Mouse (Mus musculus): ENCODE data around the gene Ltbp3. TPM values are rescaled to one million over a fixed set of nuclear protein-coding genes. Genes with fewer than 3 reads are reported as not detected.
A peak's percentile ranks its signal among the peaks of the same experiment; 100 is the strongest.

Gene Ltbp3
- total and polyA plus RNA-seq, 2 experiments from 2014 or later, result 15.4 to 73.4 TPM

DNA sequence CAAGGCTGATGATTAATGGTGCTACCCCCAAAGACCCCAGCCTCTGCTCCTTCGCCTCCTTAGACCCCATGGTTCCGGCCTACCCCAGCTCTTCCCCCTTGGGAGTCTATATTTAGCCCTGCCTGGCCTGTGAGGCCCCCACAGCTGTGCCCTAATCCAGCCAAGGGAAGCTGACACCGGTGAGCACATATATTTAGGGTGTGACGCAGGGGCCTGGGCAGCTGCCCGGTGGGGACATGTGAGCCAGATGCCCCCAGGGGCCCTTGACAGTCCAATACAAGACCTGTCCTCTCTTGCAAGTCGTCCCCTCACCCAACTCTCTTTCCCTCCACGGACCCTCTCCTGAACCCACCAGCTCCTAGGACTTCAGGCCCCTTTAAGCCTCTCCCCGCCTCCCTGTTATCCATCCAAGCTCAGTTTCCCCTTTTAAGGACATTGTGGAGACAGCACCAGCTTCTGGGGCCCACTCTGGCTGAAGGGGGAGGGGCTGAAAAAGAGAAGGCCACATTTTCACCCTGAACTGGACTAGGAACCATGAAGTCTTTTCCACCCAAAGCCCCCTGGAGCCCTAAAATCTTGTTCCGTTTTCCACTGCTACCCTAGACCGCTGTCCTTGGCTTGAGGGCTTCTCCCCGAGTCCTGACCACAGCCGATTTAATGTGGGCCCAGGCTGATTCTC is 15.5 kb upstream of the Ltbp3 start:
- Histone ChIP-seq H3K9me3 (replicated peaks; ENCODE audit: control insufficient read depth, low read length) (no peaks in the 10 kb centered on the region), H3K27me3 (ENCODE audit: control insufficient read depth, insufficient read depth, low read length) (no peaks in the 10 kb centered on the region), H3K4me2 (ENCODE audit: low read depth, low read length) (peak overlapping the region; percentile 86), H3K9ac (replicated peaks; ENCODE audit: low read depth, low read length) (peak overlapping the region; percentile 85), H3K4me3 (ENCODE audit: low read depth, low read length) (peak overlapping the region; percentile 65), H3K4me1 (ENCODE audit: control insufficient read depth, insufficient read depth) (peaks cover 28% of the 10 kb centered on the region), H3K27ac (ENCODE audit: low read depth) (peak overlapping the region; percentile 95), H3K36me3 (replicated peaks; ENCODE audit: control insufficient read depth, insufficient read depth, low read length) (peaks cover 29% of the 10 kb centered on the region)
- DNase-seq (ENCODE audit: low spot score) (peak; percentile 90), ATAC-seq (ENCODE audit: insufficient read depth, low read depth) (peak; percentile 84)
- 9% methylated on average over 12 of the region's 12 CpGs for WGBS
- TF ChIP-seq EP300 (IDR thresholded peaks at IDR 0.05; ENCODE audit: low read depth), result peak; percentile 80
- TF ChIP-seq CTCF (IDR thresholded peaks at IDR 0.05; ENCODE audit: low read depth), result no peak

- H3K4me1 ChIP-seq (ENCODE audit: control insufficient read depth, insufficient read depth), result peaks cover 31% of the 10 kb centered on the region
- ATAC-seq (ENCODE audit: insufficient read depth, low read depth) (peak; percentile 34), DNase-seq (ENCODE audit: low spot score) (peak; percentile 64)
- peaks cover 21% of the 10 kb centered on the region for H3K36me3 ChIP-seq (replicated peaks; ENCODE audit: control insufficient read depth, insufficient read depth, low read length)
- H3K27me3 ChIP-seq (ENCODE audit: control insufficient read depth, insufficient read depth, low read length), result no peaks in the 10 kb centered on the region
- no peaks in the 10 kb centered on the region for H3K9me3 ChIP-seq (replicated peaks; ENCODE audit: control insufficient read depth, low read length)
- peak within 1 kb of the TSS; percentile 85 for H3K9ac ChIP-seq (replicated peaks; ENCODE audit: low read depth, low read length)
- TF ChIP-seq EP300 (IDR thresholded peaks at IDR 0.05; ENCODE audit: low read depth), result no peak; the same call in 1 of the 2 replicates
- no peak for TF ChIP-seq CTCF (IDR thresholded peaks at IDR 0.05; ENCODE audit: low read depth)
- H3K4me2 ChIP-seq (ENCODE audit: low read depth, low read length), result peak within 1 kb of the TSS; percentile 86
- H3K4me3 ChIP-seq (ENCODE audit: low read depth, low read length), result peak within 1 kb of the TSS; percentile 65
- WGBS, result 1% methylated on average over 49 of the region's 49 CpGs
- H3K27ac ChIP-seq (ENCODE audit: low read depth), result peak within 1 kb of the TSS; percentile 95
Measured at GRCm38 (mm10) chr19:5725767-5726515, 14.8 kb upstream of the Ltbp3 start, which contains the start of gene Ehbp1l1. Gene Ehbp1l1, minus strand, starts transcription at chr19:5726317.

- Histone ChIP-seq H3K9me3 (replicated peaks; ENCODE audit: control insufficient read depth, low read length) (no peaks in the 10 kb centered on the region), H3K27ac (ENCODE audit: low read depth) (peak overlapping the region; percentile 95), H3K4me3 (ENCODE audit: low read depth, low read length) (peak overlapping the region; percentile 91), H3K4me2 (ENCODE audit: low read depth, low read length) (peak overlapping the region; percentile 86), H3K9ac (replicated peaks; ENCODE audit: low read depth, low read length) (no peak overlapping the region), H3K36me3 (replicated peaks; ENCODE audit: control insufficient read depth, insufficient read depth, low read length) (peaks cover 10% of the 10 kb centered on the region), H3K27me3 (ENCODE audit: control insufficient read depth, insufficient read depth, low read length) (no peaks in the 10 kb centered on the region), H3K4me1 (ENCODE audit: control insufficient read depth, insufficient read depth) (peaks cover 35% of the 10 kb centered on the region)
- no peak for TF ChIP-seq CTCF (IDR thresholded peaks at IDR 0.05; ENCODE audit: low read depth)
- TF ChIP-seq EP300 (IDR thresholded peaks at IDR 0.05; ENCODE audit: low read depth), result no peak
- DNase-seq (ENCODE audit: low spot score), result no peak
- WGBS, result 51% methylated on average over 15 of the region's 15 CpGs
- no peak for ATAC-seq (ENCODE audit: insufficient read depth, low read depth)
Measured at GRCm38 (mm10) chr19:5726961-5727578, 13.6 kb upstream of the Ltbp3 start.

DNA sequence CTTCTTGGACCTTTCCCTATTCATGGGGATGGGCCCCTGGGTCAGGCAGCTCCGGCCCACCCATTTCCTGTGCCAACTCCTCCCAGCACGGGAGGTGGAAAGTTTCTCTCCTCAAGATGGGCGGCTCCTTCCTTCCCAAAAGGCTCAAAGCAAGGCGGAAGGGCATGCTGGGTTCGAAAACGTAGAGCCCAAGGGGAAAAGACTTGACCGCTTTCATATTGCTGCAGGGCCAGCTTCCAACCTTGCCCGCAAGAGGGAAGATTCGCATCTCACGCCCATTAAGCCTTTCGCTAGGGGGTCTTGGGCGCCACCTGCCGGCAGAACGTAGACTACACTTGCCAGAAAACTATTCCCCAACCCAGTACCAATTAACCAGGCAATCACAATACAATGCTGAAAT is 13.0 kb upstream of the Ltbp3 start:
- Histone ChIP-seq H3K9me3 (replicated peaks; ENCODE audit: control insufficient read depth, low read length) (no peaks in the 10 kb centered on the region), H3K4me2 (ENCODE audit: low read depth, low read length) (peak overlapping the region; percentile 86), H3K4me3 (ENCODE audit: low read depth, low read length) (peak overlapping the region; percentile 91), H3K4me1 (ENCODE audit: control insufficient read depth, insufficient read depth) (peaks cover 35% of the 10 kb centered on the region), H3K9ac (replicated peaks; ENCODE audit: low read depth, low read length) (peak overlapping the region; percentile 21; the same call in 1 of the 2 replicates), H3K27ac (ENCODE audit: low read depth) (peak overlapping the region; percentile 95), H3K27me3 (ENCODE audit: control insufficient read depth, insufficient read depth, low read length) (no peaks in the 10 kb centered on the region), H3K36me3 (replicated peaks; ENCODE audit: control insufficient read depth, insufficient read depth, low read length) (peaks cover 4% of the 10 kb centered on the region)
- peak; percentile 95 for TF ChIP-seq CTCF (IDR thresholded peaks at IDR 0.05; ENCODE audit: low read depth)
- TF ChIP-seq EP300 (IDR thresholded peaks at IDR 0.05; ENCODE audit: low read depth), result peak; percentile 40; the same call in 1 of the 2 replicates
- 1% methylated on average over 14 of the region's 14 CpGs for WGBS
- DNase-seq (ENCODE audit: low spot score) (peak; percentile 78), ATAC-seq (ENCODE audit: insufficient read depth, low read depth) (no peak)

GRCm38 (mm10) chr19:5728631-5729443 is 11.9 kb upstream of the Ltbp3 start:
- Histone ChIP-seq H3K27ac (ENCODE audit: low read depth) (peak overlapping the region; percentile 85), H3K9ac (replicated peaks; ENCODE audit: low read depth, low read length) (peak overlapping the region; percentile 91), H3K4me2 (ENCODE audit: low read depth, low read length) (peak overlapping the region; percentile 86), H3K36me3 (replicated peaks; ENCODE audit: control insufficient read depth, insufficient read depth, low read length) (no peaks in the 10 kb centered on the region; the same call in 1 of the 2 replicates), H3K9me3 (replicated peaks; ENCODE audit: control insufficient read depth, low read length) (no peaks in the 10 kb centered on the region), H3K4me1 (ENCODE audit: control insufficient read depth, insufficient read depth) (peaks cover 32% of the 10 kb centered on the region), H3K4me3 (ENCODE audit: low read depth, low read length) (peak overlapping the region; percentile 91), H3K27me3 (ENCODE audit: control insufficient read depth, insufficient read depth, low read length) (no peaks in the 10 kb centered on the region)
- DNase-seq (ENCODE audit: low spot score), result peak; percentile 43
- ATAC-seq (ENCODE audit: insufficient read depth, low read depth), result no peak
- 6% methylated on average over 37 of the region's 37 CpGs for WGBS
- no peak for TF ChIP-seq EP300 (IDR thresholded peaks at IDR 0.05; ENCODE audit: low read depth)
- TF ChIP-seq CTCF (IDR thresholded peaks at IDR 0.05; ENCODE audit: low read depth), result 0 out of 2 replicates have a peak, but pooled peaks have one; percentile 2

Data from heart, postnatal 0 days (tissue).